Mouse (Mus musculus): ENCODE measurements at regions not wholly inside any gene's neighbourhood (a gene's known extent, or its start where the extent isn't known, plus 50 kb on each side); places are given as distances from the start of the nearest gene placed in this dataset.
A peak's percentile ranks its signal among the peaks of the same experiment; 100 is the strongest.

- DNase-seq: no peak
Measured at GRCm38 (mm10) chr9:93136349-93136748, 594.3 kb downstream of the Plod2 start.

GRCm38 (mm10) chr9:93170071-93170470 is 628.0 kb downstream of the Plod2 start:
- DNase-seq: no peak

- no peak for DNase-seq
Measured at GRCm38 (mm10) chr9:93186638-93187037, 644.6 kb downstream of the Plod2 start.

- DNase-seq: no peak
Measured at GRCm38 (mm10) chr9:93232562-93232961, 690.5 kb downstream of the Plod2 start.

GRCm38 (mm10) chr9:93252146-93252545 is 710.1 kb downstream of the Plod2 start:
- DNase-seq: no peak

GRCm38 (mm10) chr9:93297332-93297731 is 755.3 kb downstream of the Plod2 start:
- DNase-seq: no peak

- DNase-seq: no peak
Measured at GRCm38 (mm10) chr9:93306753-93307152, 764.7 kb downstream of the Plod2 start.

- DNase-seq: peak; percentile 14 to 34
Measured at GRCm38 (mm10) chr9:93328997-93329682, 787.1 kb downstream of the Plod2 start.

Data from cerebellum, postnatal 36 days (tissue).